Mouse (Mus musculus) gastrocnemius, postnatal 4 days (tissue): ENCODE measurements around the gene Itpr3. TPM values are rescaled to one million over a fixed set of nuclear protein-coding genes. Genes with fewer than 3 reads are reported as not detected.
A peak's percentile ranks its signal among the peaks of the same experiment; 100 is the strongest.

ENCODE experiments used
- DNase-seq, 2 experiments: peaks; one replicate each; pipeline ENCODE4 v3.0.0; 2021 to 2022; ENCODE audit warnings: low spot score in 2 of 2, mixed read lengths in 2 of 2
- total RNA-seq, 2 experiments: library from RNA; stranded (reverse); gene quantifications; 2 replicates each; pipeline ENCODE4 v1.2.3; 2021

The Itpr3 gene
- total RNA-seq, 2 experiments from 2014 or later, result 8.7 to 9.1 TPM

DNA sequence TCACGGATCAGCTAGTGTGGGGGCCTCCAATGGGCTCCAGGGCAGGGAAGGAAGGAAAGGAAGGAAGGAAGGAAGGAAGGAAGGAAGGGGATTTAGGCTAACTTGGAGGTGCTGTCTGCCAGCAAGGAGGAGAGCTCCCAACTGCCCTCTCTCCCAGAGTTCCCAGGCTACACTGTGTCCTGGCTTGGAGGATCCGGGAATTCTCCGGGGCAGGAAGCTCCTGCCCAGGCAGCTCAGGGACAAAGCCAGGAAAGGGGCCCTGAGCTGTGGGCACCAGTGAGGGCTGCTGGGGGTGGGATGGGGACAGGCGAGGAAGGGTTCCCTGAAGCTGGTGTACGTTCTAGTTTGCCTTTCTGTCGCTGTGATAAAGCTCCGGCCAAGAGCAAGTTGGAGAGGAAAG lies 20.6 kb upstream of the Itpr3 start:
- DNase-seq, result no peak

DNA sequence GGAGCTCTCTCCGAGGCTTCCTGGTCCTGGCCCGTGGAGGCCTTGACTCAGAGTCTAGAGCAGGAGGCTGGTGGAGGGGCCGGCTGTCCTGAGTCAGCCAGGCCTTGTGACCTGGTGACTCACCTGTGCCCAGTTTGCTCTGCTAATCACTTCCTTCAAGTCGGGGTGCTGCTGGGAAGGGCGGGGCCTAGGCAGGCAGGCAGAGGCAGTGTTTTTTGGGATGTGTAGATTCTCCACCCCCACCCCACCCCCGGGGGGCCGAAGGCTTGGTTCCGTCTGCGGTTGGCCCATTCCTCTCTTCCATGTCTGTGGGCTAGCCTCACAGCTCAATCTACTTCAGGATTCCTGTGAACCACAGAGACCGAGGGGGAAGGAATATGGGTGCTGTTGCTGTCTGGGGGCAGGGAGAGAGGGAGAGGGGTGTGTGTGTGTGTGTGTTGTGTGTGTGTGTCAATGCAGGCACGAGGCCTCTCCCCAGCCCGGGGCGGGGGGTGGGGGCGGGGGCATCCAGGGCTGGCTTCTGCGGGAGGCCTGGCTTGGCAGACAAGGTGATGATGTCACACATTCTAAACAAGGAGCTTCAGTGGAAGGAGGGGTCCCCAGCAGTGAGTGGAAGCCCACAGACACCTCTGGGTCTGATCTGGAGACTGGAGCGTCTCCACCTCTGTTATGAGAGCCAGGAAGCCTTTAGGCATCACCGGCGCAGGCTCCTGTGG lies 18.6 kb upstream of the Itpr3 start:
- no peak for DNase-seq

DNA sequence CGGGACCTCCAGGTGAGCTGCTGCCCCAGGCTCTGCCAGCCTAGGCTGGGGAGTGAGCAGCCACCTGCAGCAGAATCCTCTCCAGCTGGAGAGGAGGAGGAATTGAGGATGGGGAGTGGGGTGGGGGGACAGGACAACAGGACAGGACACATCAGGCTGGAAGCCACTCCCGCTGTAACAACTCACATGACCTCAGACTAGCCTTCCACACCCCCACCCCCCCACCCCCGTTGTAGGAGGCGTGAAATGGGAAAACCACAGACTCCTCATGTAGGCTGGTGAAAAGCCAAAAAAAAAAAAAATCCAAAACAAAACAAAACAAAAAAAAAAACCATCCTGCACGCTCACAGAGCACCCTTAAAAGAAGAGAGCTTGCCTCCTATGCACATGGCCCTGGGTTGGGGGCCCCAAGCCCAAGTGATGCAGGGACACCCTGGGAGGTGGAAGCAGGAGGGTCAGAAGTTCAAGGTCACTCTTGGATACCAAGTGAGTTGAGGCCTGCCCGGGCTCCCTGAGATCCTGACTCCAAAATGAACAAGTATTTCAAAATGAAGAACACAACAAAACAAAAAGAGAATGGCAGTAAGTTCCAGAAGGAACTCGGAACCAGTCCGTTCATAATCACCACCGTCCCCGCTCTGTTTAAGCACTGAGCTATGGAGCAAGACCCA lies 17.5 kb upstream of the Itpr3 start:
- DNase-seq, result no peak

DNA sequence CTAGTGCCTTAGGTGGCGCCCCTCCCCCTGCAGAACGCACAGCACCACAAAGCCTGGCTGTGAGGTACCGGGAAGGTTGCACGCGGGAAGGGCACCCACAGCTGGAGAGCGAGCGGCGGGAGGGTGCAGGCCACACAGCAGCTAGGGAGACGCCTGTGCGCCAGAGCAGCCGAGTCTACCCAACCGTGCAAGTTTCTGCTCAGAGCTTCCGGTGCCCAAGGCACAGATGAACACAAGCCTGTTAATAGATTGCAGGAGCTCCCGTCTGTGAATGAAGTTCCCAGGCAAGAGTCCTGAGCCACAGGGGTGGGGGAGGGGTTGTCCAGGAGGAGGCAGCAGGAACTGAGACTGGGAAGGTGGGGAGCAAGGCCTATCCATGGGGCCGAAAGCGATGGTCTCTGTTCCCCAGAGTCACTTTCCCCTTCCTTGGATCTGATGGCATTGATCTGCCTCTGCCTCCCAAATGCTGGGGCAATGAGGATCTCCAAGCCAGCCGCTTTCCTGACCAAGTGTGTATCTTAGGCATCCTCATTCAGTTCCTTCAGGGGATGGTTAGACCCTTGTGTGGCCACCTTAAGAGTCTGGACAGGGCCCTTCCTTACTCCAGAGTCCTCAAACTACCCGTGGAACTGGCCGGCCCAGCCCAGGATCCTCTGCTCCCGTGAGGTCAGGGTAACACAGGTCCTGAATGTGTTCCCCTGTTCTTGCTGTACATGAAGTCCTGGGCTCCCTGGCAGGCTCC lies 16.6 kb upstream of the Itpr3 start:
- no peak for DNase-seq

DNA sequence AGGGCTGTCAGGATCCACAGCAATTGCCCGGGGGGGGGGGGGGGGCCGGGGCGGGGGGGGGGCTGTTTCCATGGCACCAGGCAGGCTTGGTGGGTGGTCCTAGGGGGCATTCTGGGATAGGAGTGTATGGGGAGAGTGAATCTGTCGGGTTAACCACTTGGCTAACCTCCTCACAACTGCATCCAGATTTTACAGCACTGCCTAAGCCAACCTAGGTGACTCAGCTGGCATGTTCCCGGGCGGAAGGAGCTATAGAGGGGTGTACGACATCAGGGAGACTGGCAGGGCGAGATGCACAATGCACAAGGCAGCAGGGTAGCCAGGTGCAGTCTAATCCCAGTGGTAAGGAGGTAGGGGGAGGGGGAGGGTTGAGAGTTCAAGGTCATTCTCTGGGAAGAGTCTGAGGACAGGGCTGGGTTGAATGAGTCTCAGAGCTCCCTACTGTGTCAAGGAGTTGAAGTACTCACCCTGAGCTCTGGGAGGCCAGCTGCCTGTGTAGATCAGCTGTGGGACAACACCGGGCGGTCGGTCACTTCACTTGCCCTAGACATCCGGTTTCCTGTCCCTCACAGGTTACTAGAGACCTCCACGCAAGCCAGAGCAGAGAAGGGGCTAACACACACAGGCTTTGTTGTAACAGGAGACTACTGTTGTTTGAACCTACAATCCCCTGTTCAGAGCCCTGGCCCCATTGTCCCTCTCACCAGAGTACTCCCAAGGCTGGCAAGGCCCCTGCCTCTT lies 15.9 kb upstream of the Itpr3 start:
- DNase-seq, result no peak

DNA sequence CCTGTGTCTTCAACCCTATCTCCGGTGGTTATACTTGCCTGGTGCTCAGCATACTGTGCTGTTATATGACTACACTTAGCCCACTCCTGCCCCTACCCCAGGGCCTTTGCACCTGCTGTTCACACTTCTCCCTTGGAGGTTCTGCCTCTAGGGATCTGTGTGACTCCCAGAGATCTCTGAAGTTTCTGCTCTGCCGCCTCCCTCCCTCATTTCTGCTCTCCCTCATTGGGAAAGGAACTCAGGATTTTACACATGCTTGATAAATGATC lies 15.4 kb upstream of the Itpr3 start:
- DNase-seq, result no peak

DNA sequence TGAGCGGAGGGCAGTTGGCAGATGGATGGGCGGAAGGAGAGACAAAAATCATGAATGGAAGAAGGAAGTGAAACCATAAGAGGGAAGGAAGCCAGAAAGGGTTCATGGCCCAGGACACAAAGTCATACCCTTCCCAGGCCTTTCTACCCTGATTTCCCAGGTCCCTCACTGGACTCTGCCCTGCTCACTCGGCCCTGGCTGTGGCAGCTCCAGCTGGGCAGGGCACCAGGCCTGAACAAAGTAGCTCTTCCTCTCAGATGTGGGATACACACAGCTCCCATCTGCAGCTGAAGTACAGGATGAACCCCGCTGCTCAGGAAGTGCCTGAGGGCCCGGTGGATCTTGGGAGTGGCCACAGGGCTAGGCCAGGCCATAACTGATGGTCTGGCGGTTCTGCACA lies 14.3 kb upstream of the Itpr3 start:
- no peak for DNase-seq

DNA sequence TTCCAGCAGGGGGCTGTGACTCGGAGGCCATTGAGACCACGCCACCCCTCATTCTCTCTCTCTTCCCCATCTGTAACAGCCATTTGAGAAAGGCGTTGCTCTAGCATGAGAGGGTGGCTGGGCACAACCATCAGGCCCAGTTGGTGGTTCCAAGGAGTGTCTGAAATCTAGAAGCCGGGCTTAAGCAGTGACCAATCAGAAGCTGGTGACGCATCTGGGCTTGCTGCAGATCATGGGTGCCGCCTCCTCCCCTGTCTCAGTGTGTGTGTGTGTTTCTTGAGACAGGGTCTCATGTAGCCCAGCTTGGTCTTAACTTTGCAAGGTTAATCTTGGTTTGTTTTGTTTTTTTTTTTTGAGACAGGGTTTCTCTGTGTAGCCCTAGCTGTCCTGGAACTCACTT lies 11.9 kb upstream of the Itpr3 start:
- DNase-seq, result no peak

DNA sequence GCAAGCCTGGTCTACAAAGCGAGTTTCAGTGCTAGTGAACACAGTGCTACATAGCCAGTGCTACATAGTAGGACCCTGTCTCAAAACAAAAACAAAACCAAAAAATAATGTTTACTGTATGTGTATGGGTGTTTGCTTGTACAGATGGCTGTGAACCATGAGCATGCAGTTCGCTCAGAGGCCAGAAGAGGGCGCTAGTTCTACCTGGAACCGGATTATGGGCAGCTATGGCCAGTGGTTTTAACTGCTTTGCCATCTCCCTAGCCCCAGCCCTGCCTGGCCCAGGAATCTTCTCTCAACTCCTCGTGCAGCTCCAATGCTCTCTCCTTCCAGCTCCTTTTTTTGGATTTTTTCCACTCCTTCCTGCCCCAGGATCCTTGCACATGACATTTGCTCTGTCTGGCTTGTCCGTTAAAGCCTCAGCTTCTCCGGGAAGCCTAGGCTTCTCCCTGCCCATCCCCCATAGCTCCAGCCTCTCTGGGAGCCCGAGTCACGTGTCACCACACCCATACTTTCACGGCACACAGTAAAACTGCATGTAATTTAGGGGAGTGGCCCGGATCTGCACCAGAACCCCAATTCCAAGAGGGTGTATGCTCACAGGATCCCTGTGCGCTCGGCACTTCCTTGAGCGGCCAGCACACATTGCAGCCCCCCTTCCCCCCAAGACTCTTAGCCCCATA lies 9.2 kb upstream of the Itpr3 start:
- DNase-seq, result no peak

DNA sequence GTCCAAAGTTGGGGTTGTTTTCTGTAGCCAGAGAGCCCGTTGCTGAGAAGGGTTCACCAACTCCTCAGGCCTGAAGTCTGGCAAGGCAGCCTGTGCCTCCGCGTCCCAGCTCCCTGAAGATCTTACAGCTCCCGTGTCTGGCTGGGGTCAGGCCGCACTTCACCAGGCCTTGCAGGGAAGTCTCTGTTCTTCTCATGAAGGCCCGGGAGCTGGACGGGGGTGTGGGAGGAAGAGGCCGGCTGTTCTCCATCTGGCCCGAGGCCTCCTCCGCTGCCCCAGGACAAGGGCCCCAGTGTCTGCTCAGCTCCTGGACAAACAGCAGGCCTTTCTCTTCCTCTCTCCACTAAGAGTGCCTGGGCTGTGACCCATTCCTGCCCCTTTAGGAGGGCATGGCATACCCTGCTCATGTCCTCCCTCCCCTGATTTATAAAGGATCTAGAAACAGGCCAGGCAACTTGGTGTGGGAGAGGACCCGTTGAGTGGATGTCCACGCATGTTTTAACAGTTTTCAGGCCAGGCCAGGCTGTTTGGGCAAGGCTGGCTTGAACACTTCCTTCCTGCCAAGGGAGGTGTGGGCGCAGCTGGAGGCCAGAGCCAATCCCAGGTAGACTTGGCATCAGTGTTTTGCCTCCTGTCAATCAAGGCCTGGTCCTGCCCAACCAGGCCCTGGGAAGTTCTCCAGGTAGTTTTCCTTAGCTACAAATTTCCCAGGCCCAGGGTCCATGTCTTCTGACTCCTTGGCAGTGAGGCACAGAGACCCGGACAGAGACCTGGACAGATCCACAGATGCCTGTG lies 8.5 kb upstream of the Itpr3 start:
- no peak for DNase-seq

DNA sequence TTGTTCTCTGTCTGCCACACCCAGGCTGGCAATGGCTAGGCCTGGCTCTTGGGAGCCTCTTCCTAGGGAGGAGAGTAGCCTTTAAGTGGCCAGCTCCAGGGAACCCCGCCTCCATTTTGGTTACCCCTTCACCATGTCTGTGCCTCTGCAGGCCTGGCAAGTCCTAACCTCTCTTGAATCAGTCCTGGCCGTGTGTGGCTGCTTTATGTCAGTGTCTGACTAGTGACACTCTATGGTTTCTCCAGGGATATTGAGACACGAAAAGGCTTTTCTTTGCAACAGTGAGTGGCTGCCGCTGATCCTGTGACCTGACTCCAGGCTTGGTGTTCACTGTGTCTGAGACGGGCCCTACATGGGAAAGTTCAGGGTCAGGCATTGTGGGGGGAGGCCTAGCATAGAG lies 6.3 kb upstream of the Itpr3 start:
- no peak for DNase-seq

DNA sequence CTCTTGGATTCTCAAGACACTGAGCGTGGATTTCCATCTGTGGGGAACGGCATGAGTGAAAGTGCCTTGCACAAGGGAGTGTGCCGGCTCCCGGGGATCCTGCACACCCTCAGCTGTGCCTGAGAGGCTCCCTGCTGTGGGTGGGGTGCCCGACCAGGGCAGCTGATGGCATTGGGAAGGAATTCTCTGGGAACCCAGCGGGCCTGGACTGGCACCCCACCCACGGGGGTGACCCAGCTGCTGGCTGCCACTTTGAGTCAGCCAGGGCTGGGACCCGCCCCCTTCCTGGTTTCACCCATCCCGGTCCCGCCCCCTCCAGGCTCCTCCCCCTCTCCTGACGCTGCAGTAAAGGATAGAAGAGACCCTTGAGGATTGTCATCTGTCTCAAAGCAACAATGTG lies 5.6 kb upstream of the Itpr3 start:
- DNase-seq, result peak in 1 of 2 experiments; percentile 60

DNA sequence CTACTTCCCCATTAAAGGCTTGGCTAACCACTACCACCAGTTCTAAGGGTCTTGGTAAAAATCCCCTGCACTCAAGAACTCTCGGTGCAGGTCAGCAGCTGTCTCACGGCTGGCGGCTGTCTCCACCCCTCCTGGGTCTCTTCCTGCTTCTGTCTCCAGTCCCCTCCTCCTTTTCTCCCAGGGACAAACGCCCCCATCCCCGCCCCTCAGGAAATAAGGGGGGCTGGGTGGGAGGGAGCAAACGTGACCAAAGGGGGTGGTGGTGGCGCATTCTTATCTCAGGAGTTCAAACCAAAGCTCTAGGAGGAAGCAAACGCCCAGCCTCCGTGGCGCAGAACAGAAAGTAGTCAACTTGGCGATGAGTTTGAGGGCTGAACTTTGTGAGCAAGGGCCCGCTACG lies 934 bp upstream of the Itpr3 start:
- peak in 1 of 2 experiments; percentile 35 for DNase-seq

DNA sequence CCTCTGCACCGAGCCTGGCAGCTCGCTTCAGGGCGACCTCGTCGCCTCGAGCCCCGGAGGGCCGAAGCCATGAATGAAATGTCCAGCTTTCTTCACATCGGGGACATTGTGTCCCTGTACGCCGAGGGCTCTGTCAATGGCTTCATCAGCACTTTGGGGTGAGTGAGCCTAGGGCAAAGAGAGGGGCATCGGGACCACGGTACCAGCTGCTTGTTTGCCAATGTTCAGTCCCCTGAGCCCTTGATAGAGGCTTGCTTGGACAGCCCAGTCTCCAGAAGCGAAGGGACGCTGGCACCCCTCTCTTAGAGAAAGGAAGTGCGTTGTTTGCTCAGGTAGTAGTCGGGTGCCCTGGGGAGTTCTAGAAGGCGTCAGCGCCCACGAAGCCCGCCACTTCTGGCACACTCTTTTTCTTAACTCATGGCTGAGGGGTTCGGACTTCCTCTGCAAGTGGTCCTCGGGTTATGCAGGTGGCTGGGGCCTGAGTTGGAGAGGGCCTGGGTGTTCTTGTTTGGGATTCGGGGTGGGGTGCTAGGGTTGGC lies 482 bp downstream of the Itpr3 start:
- no peak for DNase-seq

DNA sequence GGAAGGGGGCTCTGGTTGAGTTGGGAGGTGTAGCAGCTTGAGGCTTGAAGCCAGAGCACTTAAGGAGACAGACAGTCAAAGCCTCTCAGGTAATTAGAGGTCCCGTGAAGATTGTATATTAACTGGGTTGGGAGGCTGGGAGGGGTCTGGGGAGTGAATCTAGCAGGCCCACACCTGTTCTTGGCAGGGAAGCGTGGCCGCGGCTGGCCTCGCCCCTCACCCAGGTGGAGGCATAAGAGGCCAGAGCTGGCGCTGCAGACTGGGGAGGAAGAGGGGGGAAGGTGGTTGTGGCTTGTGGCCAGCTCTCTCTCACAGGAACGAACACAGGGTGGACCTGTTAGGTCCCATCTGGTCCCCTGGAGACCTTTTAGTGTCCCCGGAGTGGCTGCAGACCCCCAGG lies 3.6 kb downstream of the Itpr3 start:
- no peak for DNase-seq

DNA sequence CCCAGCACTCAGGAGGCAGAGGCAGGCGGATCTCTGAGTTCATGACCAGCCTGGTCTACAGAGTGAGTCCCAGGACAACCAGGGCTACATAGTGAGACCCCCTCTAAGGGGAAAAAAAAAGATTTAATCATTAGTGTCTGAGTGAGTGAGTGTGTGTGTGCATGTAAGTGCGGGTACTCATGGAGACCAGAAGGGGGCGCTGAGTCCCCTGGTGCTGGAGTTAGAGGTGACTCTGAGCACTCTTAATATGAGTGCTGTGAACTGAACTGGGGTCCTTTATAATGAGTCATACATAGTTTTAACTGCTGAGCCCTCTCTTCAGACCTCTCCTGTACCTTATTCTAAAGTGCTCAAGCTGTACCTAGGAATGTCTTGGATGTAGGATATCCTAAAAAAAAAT lies 4.6 kb downstream of the Itpr3 start:
- no peak for DNase-seq

DNA sequence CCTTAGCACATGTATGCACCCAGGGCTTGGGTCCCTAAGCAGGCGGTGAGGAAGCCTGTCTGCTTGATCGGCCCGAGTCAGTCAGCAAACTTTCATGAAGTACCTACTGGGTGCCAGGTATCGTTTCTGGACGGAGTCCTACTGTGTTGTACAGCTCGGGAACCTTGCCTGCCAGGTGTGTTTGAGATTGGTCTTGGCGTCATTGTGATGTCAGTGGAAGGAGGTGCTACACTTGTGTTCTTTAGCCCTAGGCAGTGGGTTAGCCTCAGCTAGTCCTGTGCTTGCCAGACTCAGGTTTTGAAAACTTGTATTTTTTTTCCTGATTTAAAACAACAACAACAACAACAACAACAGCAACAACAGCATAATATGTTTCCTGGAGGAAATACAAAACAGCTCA lies 5.6 kb downstream of the Itpr3 start:
- no peak for DNase-seq

DNA sequence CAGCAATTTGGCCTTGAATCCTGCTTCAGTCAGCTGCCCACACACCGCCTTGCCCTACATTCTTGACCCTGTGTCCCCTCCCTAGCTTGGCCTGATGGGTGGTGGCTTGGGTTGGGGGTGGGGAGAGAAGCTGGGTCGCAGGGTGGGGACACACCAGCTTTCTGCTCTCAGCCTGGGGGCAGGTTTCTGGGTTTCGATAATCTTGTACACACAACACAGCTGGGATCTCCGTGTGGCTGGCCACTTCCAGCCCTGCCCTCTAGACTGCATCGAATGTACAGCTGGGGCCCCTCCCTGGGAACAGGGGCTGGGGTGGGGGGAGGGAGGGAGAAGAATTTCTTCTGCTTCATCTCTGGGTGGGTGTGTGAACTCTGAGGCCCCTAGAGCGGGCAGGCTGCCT lies 6.6 kb downstream of the Itpr3 start:
- DNase-seq, result no peak

DNA sequence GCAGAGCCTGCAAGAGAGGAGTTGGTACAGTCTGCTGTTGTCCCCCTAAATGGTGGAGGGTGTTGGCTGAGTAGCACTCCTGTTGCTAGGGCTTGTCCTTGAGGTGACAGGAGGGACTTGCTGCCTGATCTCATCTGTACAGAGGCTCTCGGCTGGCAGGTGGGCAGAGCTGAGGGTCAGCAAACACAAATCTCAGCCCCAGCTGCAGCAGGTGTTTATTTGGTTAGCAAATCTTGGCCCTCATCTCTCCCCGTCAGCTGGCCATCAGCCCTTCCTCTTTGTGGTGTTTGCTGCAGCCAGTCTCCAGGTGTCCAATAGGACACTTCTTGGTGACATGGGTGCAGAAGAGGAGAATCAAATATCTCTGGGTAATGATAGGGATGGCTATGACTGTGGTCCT lies 7.1 kb downstream of the Itpr3 start:
- no peak for DNase-seq

DNA sequence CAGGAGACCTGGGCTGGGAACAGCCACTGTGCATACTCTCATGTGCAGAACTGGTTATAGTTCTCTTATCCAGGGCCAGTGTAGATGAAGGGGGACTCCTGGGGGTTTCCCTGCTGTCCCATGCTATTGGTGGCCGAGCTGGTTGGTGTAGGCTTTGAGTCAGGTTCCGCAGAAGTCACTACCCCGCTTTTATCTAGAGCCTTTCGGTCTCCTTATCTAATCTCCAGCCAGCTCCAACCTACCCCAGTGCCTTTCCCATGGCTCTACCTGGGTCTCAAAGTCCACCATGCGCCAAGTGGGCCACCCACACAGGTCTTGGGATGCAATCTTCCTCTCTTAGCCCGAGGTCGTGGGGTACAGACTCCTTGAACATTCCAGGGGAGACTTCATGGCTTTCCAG lies 9.0 kb downstream of the Itpr3 start:
- DNase-seq, result no peak
